ENCODE assay signal across 8 mouse cellular contexts in genomic region chrX:152001737-152002710, GRCm38 (mm10). TPM values are rescaled to one million over a fixed set of nuclear protein-coding genes. Genes with fewer than 3 reads are reported as not detected.
DNase-seq lines count a peak whose midpoint lies in the region; ATAC-seq and TF ChIP-seq lines count a peak whose summit lies in the region.

Hsd17b10 (plus strand) TSS chrX:152001845.

- no peaks in the 10 kb centered on the region; the same call in 1 of the 2 replicates for H3K27me3 ChIP-seq in E14TG2a.4 (ENCODE audit: insufficient read depth, low read length)
- peaks cover 61% of the 10 kb centered on the region; the same call in 1 of the 2 replicates for H3K27me3 ChIP-seq in forebrain, embryonic 13.5 days
- peaks cover 46% of the 10 kb centered on the region for H3K27me3 ChIP-seq in neural tube, embryonic 15.5 days (replicated peaks)

- no peak within 1 kb of the TSS; the same call in 1 of the 2 replicates for H3K27ac ChIP-seq in forebrain, embryonic 13.5 days
- H3K27ac ChIP-seq in neural tube, embryonic 15.5 days (replicated peaks), result peak within 1 kb of the TSS; percentile 51

- peaks cover 37% of the 10 kb centered on the region for H3K36me3 ChIP-seq in E14TG2a.4 (ENCODE audit: insufficient read depth, low read length)
- H3K36me3 ChIP-seq in forebrain, embryonic 13.5 days (ENCODE audit: poor library complexity, severe bottlenecking), result 0 out of 2 replicates have a peak, but pooled peaks cover 2% of the 10 kb centered on the region
- no peaks in the 10 kb centered on the region for H3K36me3 ChIP-seq in neural tube, embryonic 15.5 days

- H3K9me3 ChIP-seq in E14TG2a.4 (ENCODE audit: low read length), result no peaks in the 10 kb centered on the region
- no peaks in the 10 kb centered on the region for H3K9me3 ChIP-seq in forebrain, embryonic 13.5 days (replicated peaks)
- H3K9me3 ChIP-seq in neural tube, embryonic 15.5 days (replicated peaks), result no peaks in the 10 kb centered on the region

- peak; percentile 99 for ATAC-seq in forebrain, embryonic 13.5 days
- ATAC-seq in neural tube, embryonic 15.5 days (ENCODE audit: low FRiP score), result peak; percentile 96

- peak within 1 kb of the TSS; percentile 60 for H3K9ac ChIP-seq in forebrain, embryonic 13.5 days
- peak within 1 kb of the TSS; percentile 42 for H3K9ac ChIP-seq in neural tube, embryonic 15.5 days (replicated peaks)

- 17% methylated on average over 38 of the region's 41 CpGs for WGBS in forebrain, embryonic 13.5 days
- WGBS in neural tube, embryonic 15.5 days, result 15% methylated on average over 39 of the region's 41 CpGs

- H3K4me3 ChIP-seq in E14TG2a.4 (replicated peaks; ENCODE audit: low read length), result peak within 1 kb of the TSS; percentile 77
- peak within 1 kb of the TSS; percentile 48 for H3K4me3 ChIP-seq in forebrain, embryonic 13.5 days
- H3K4me3 ChIP-seq in neural tube, embryonic 15.5 days (replicated peaks), result peak within 1 kb of the TSS; percentile 49

- intact Hi-C loops in heart, postnatal 10 days (cut with DNase I), result no loop called here

- TF ChIP-seq CTCF in E14TG2a.4 (conservative IDR thresholded peaks at IDR 0.05; ENCODE audit: low read length), result no peak

- peak within 1 kb of the TSS; percentile 68 for H3K4me2 ChIP-seq in forebrain, embryonic 13.5 days
- H3K4me2 ChIP-seq in neural tube, embryonic 15.5 days, result peak within 1 kb of the TSS; percentile 62

- peak; percentile 73 for DNase-seq in c-Kit-positive CD71-positive TER-119-positive erythroid progenitor cells, embryonic 14.5 days (ENCODE audit: low spot score)
- DNase-seq in heart, postnatal 10 days, result peak; percentile 85 to 86
- peak; percentile 81 for DNase-seq in layer of hippocampus, adult 11-12 months (ENCODE audit: low spot score)
- peak; percentile 88 to 90 for DNase-seq in lung, adult 18-20 months
- DNase-seq in testis, postnatal 14 days (ENCODE audit: low spot score), result peak; percentile 85

- peaks cover 11% of the 10 kb centered on the region for H3K4me1 ChIP-seq in E14TG2a.4 (replicated peaks; ENCODE audit: low read depth, low read length)
- no peaks in the 10 kb centered on the region for H3K4me1 ChIP-seq in forebrain, embryonic 13.5 days
- H3K4me1 ChIP-seq in neural tube, embryonic 15.5 days, result 0 out of 2 replicates have a peak, but pooled peaks cover 3% of the 10 kb centered on the region

RNA-seq across cellular contexts. Expression of gene Hsd17b10, which starts in this region (rescaled TPM):
- polyA plus RNA-seq in forebrain, embryonic 13.5 days (2015; fragmentation: Nextera tagmentation; extraction: Ambion mirVana), result 150 and 151 TPM in 2 replicates
- 100 to 1,000 TPM; 160 to 166 TPM for total RNA-seq in heart, postnatal 10 days (2021)
- 123 and 138 TPM in 2 replicates for polyA plus RNA-seq in neural tube, embryonic 15.5 days (2015; fragmentation: Nextera tagmentation; extraction: Ambion mirVana)
